Mouse (Mus musculus): Measurements from ENCODE around the gene Sp9.
A peak's percentile ranks its signal among the peaks of the same experiment; 100 is the strongest.

Gene Sp9

DNA sequence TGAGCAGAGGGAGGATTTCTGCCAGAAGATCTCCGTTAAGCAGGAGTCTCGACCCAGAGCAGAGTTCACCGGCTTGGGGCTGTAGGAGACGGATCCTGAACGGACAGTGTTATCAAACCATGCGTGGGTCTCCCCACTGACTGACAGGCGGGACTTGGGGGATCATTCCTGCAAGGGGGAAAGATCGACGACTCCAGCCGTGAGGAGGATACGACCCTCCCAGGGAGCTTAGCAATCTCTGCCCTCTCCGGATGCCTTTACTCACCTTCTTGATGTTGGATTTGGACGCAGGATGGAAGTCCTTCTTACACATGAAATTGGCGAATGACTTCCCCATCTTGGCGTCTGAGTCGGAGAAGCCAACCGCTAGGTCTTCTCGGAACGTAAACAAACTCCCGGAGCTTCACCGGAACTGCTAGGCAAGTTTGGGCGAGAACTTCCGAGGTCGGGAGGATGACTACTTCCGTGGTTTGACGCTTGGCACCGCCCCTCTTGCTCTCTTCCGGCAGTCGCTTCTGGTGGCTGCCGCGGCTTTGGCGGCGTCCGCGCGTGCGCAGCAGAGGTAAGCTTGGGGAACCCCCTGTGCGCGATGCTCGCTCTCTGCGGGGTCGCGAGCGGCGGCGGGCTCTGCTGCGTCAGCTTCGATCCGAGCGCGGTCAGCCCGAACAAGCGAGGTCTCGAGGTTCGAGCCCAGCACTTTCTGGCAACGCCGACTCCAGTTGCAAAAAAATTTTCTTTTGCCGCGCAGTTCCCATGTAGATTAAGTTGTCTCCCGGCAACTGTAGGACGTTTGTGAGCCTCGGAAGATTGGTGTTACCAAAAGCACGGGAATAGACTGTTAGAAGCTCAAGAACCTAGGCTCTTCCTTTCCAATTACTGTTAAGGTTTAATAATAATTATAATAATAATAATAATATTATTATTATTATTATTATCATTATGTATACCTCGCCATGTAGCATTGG is 40.7 kb downstream of the Sp9 start, which contains the start of the genes Scrn3 and Cir1:
Gene Scrn3 (plus strand): TSS at position 450 of the 965 bp plus-strand sequence.
Gene Cir1 (minus strand): TSS at position 550 of the 965 bp plus-strand sequence.
- peak; percentile 94 for DNase-seq (ENCODE audit: low spot score)

DNA sequence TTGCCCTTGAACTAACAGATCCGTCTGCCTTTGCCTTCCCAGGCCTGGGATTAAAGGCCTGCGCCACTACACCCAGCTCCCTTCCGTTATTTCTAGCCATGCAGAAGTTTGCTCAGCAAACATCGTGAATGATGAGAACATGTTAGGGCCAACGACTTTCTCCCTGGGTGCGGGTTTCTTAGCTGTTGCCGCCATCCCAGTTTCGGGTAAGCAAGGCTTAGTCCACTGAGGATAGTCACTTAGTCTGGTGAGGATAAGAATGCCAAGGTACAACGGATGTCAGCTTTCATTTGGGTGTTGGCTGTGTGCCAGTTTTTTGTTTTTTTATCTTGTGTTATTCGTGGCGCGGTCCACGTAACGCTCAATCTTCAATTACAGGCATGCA is 41.4 kb downstream of the Sp9 start:
- peak; percentile 34 for DNase-seq (ENCODE audit: low spot score)

DNA sequence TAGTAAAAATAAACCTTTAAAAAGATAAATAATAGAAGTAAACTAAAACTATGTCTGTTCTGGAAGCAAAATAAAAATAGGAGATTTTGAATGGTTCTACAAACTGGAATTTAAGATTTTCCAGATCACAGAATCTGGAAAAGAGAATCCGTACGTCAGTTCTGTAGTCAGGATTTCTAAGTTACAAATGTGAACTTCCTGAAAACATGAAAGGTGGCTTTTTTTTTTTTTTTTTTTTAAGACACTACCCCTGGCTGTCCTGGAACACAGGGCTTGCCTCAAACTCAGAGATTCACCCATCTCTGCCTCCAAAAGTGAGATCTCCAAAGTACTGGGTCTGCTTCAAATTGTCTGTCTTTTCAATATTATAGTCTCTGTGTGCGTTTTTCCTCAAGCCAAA is 42.6 kb downstream of the Sp9 start:
- no peak for DNase-seq (ENCODE audit: low spot score)

DNA sequence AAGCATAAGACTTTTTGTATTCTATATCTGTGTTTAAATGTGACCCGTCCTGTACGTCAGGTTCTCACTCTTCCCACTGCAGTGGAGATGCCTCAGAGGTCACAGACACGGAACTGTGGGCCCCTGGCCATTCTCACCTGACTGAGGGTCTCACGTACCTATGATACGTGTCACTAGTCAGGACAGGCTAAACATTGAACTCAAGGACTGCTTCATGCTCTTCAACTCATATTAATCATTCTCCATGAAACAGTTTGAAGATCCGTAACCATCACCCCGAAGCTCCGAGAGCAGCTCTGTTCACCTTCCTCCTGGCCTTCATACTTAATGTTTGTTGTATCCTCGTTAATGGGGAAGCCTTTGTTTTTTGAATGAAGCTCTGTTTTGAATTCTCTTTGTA is 45.7 kb downstream of the Sp9 start:
- DNase-seq (ENCODE audit: low spot score), result no peak

DNA sequence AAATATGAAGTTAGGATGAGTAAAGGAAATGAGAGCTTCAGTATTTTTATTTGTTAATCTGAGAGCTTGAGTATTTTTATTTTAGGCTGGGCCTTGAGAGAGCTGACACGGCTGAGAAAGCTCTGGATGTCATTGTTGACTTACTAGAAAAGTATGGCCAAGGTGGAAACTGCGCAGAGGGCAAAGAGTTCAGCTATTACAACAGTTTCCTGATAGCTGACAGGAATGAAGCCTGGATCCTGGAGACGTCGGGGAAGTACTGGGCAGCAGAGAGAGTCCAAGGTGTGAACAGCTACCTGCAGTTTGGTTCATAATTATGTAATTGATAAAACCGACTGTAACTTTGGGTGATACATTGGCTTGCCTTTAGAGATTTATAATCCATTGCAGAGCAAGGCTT is 47.5 kb downstream of the Sp9 start:
- no peak for DNase-seq (ENCODE audit: low spot score)

DNA sequence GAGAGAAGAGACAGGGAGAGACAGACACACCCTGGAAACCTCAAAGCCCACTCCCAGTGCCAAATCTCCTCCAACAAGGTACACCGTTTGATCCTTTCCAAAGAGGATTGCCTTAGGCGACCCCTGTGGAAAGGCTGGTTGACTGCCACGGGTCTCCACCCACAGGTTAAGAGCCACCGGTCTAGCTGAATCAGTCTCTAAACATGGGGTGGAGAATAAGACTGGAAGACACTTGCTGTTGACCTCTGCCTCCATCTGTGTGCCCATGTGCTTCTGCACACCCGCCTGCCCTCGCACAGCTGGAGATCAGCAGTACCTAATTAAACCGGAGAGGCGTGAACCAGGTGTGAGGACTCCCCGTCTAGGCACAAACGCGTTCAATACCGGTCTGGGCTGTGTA is 51.3 kb downstream of the Sp9 start:
- no peak for DNase-seq (ENCODE audit: low spot score)

DNA sequence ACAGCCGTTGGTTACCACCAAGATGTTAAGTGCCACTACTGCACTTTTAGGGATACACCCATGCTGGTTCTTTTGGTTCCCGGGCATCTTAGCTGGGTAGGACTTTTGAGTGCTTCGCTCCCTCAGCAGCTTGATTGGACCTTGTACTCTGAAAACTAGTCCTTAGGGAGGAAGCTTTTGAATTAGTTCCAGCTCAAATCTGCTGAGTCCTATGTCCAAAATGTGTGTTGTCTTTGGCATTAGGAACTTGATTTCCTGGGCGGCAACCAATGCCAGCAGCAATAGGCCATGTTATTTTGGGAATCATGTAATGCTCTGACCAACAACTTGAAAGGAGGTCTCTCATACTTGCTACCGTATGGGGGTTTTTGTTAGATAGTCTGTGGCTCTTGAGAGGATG is 54.1 kb downstream of the Sp9 start:
- no peak for DNase-seq (ENCODE audit: low spot score)

Data from urinary bladder, postnatal 14 days (tissue).